Mouse (Mus musculus) cerebellum, adult 11-12 months (tissue): ENCODE measurements at regions not wholly inside any gene's neighbourhood (a gene's known extent, or its start where the extent isn't known, plus 50 kb on each side); places are given as distances from the start of the nearest gene placed in this dataset.

Experiments
- DNase-seq: peaks from one replicate; pipeline ENCODE4 v3.0.0; 2022

DNA sequence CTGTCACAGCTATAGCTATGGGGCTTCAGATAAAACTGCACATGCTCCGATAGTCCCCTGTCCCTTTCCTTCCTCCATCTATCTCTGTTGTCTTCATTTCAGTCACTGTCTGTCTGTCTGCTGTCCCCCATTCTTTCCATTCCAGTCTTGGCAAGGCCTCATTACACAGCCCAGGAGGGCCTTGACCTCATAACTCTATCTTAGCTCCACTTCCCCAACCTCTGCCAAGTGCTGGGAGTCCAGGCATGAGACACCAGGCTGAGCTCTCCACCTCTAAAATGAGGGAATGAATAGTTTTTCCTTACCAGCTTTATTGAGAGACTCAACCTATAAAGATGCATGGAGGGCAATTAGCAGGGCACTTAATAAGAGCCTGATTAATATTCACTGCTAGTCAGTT lies 76.0 kb upstream of the Frmd4a start:
- no peak for DNase-seq

DNA sequence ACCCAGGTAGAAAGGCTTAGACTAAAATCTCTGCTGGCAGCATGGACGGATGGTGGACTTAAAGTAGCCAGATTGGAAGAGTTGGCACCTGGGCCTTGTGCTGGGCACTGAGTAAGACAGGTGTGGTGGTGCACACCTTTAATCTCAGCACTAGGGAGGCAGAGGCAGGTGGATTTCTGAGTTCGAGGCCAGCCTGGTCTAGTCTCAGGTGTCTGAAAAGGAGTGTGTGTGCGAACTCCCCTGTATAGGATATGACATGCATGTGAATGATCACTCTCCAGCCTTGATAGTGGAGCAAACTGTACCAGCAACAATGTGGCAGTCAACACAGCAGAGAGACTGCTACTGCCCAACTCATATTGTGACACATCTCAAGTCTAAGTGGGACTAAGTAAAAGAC lies 70.1 kb upstream of the Frmd4a start:
- DNase-seq = no peak

DNA sequence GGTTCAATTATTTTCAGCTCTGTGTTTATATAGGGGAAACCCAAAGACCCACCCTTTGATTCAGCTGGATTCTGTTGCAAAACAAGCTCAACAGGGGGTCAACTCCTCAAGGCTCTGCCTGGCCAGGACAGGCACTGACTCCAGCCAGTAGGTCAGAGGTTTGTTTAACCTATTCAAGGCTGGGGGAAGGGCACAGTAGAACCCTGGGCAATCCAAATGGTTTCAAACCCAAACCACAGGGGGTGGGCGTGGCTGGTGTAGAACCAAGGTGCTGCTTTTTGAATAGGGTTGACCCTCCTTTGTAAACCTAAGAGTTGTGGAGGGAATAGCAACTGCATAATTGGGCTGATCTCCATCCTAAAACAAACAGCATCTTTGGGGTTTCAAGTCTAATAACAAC lies 69.2 kb upstream of the Frmd4a start:
- DNase-seq = no peak

- DNase-seq = no peak
Measured at GRCm38 (mm10) chr2:3957491-3957890, 60.0 kb upstream of the Frmd4a start.

DNA sequence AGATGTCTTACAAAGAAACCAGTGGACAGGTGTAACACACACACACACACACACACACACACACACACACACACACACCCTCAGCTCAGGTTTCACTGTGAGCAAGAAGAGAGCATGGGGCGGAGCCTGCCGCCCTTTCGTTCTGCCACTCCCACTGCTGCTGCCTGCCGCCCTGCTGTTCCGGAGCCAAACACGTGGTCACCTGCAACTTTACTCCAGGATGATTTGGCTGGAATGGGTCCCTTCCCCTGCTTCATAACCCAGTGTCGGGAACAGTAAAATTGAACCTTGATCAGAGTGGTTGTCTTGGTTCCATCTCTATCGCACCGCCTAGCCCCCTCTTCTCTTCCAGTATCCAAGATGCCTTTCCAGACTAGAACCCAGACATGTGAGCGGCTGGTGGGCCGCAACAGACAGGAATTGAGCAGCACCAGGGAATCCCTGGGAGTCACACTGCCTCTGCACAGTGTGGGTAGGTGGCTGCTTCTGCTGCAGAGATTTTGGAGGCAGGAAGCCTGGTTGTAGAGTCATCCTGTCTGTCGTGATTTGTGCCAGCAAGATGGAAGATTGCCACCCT lies 59.4 kb upstream of the Frmd4a start:
- DNase-seq = no peak

- no peak for DNase-seq
Measured at GRCm38 (mm10) chr2:3958711-3959110, 58.8 kb upstream of the Frmd4a start.

DNA sequence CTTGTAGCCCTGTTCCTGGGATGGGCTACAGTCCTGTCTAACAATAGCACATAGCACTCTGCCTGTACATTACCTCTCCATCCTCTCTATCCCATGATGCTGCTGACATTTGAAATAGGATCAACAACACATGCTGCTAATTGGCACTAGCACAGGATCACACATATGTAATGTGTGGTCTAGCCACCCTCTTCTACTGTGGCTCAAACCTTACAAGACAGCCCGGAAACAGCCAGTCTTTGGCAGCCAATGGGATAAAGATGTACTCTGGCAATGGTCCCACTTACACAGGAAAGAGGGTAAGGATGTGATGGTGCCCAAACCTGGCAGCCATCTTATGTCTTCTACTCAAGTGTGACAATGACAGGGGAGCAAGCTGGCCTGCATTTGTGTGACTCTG lies 58.3 kb upstream of the Frmd4a start:
- no peak for DNase-seq

GRCm38 (mm10) chr2:3960213-3960612 lies 57.3 kb upstream of the Frmd4a start:
- DNase-seq = no peak

GRCm38 (mm10) chr2:3964351-3964750 lies 53.2 kb upstream of the Frmd4a start:
- no peak for DNase-seq
